Mouse (Mus musculus) layer of hippocampus, adult 9-10 months (tissue): ENCODE results near the gene Rpe.
"Not testable (repeated sequence)": the region's sequence is repeated elsewhere in the genome, so short reads cannot be mapped to it uniquely, and the experiment has no call there.

ENCODE experiments used
- DNase-seq: peaks from one replicate; pipeline ENCODE4 v3.0.0; 2022; ENCODE audit warnings: low spot score

Gene Rpe

DNA sequence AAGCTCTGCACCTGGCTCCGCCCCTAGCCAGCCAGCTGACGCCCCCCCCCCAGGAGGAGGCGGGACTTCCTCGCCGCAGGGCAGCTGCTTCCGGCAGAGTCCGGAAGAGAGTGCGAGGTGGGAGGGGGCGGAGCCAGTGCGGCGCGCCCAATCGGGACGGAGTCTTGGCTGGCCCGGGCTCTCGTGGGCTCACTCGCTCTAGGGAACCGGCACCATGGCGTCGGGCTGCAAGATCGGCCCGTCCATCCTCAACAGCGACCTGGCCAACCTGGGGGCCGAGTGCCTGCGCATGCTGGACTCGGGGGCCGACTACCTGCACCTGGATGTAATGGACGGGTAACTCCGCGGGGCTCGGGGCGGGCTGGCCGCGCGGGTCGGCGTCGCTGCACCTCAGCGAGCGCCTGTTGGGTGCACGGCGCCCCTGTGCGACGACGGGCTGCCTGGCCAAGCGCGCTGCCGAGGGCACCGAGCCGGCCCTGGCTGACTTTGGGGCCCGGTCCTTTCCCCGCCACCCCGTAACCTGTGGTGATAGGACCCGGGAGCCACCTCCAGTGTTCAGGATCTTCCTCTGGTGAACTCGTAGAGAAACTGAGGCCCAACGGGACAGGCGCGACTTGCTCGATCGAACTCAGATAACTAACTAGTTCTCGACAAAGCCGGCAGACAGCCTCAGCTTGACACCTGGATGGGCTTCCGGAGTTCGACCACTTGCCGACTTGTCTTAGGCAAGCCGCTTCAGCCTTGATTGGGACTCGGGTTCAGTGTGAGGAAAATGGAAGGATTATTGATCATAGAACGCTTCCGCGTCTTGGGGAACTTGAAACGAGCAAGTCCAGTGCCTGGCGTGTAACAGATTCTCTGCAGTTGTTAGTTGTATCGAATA lies at the start of gene Rpe:
Gene Rpe, plus strand, starts transcription at position 139 of the 883 bp plus-strand sequence.
- DNase-seq: peak; percentile 58

GRCm38 (mm10) chr1:66655119-66655746 lies 45.4 kb upstream of the Rpe start:
- no peak for DNase-seq

GRCm38 (mm10) chr1:66655747-66656119 lies 44.9 kb upstream of the Rpe start:
- no peak for DNase-seq

- no peak for DNase-seq
These were observed 29.2 kb upstream of the Rpe start for GRCm38 (mm10) chr1:66671475-66671874.

GRCm38 (mm10) chr1:66672812-66673211 lies 27.8 kb upstream of the Rpe start:
- no peak for DNase-seq

GRCm38 (mm10) chr1:66677928-66678327 lies 22.7 kb upstream of the Rpe start:
- DNase-seq: no peak

DNA sequence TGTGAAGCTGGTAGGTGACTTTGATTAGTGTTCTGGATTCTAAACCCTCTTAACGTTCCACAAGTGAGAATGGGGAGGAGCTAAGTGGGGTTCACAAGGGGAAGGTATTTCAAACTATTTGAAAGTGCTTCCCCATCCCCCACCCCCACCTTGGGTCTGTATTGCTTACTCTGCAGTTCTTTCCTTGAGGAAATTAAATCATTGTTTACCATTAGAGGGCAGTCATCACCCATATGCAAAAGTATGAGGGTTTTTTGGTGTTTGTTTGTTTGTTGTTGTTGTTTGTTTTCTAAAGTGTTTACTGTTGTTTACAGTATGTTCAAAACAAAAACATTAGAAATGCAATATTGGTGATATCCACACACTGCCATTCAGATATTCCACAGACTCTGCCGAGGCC lies 22.0 kb upstream of the Rpe start:
- no peak for DNase-seq

GRCm38 (mm10) chr1:66682974-66683373 lies 17.7 kb upstream of the Rpe start:
- no peak for DNase-seq

- no peak for DNase-seq
These were observed 8.9 kb upstream of the Rpe start for GRCm38 (mm10) chr1:66691772-66692171.

DNA sequence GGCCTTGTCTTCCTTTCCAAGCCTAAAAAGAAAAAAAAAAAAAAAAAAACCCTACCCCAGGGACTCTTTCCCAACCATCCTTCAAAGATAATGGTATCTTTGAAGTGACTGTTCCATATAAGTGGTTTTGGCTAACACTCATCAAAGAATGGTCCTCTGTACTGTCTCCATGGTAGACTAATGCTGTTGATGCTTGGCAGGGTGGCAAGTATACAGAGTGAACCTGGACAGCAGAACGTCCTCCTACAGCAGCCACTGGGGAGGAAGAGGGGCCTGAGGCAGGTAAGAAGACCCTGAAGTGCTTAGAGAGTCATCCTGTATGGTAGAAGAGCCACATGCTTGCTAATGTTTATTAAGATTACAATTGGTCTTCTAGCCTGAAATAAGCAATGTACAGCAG lies 8.3 kb upstream of the Rpe start:
- no peak for DNase-seq

GRCm38 (mm10) chr1:66692780-66693392 lies 7.7 kb upstream of the Rpe start:
- no peak for DNase-seq

- DNase-seq: no peak
These were observed 6.4 kb upstream of the Rpe start for GRCm38 (mm10) chr1:66694266-66694665.

- DNase-seq: no peak
These were observed 5.3 kb upstream of the Rpe start for GRCm38 (mm10) chr1:66695296-66695695.

- not testable (repeated sequence) for DNase-seq
These were observed 1.0 kb upstream of the Rpe start for GRCm38 (mm10) chr1:66699630-66700029.

DNA sequence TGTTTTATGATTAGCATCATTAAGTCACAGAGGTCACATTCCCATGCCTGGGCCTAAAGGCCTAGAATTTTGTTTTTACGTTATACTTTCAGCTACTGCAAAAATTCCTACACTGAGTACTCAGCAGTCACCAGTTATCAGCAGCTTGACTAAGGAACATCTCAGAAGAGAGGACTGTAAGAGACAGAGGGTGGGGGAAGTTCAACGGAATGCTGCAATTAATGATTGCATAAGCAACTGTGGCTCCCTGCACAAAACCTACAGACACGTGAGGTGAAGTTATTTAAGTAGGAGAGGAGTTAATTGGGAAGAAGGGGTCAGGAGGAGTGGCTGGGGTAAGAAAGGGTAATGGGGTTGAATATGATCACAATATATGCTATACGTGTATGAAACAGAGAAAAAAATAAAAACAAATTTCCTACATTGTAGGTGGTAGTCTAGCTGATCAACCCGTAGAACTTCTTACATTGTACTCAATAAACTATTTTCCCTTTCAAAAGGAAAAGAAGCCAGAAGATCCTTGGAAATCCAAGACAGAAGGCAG lies 410 bp upstream of the Rpe start:
- DNase-seq: no peak

DNA sequence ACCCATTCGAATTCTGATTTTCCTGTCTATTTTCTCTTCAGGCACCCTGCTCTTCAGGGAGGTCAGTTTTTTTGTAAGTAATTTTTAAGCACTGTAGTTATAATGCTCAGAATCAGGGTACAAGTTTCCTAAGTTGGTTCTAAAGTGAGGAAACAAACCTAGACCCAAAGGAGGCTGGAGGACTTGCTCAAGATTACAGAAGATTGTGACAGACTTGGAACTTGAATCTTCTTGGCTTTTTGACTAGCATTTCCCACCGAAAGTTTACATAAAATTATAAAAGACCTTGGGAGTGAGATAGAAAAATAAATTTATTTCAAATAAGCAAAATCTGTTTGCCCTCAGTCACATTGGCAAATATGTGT lies 927 bp downstream of the Rpe start:
- no peak for DNase-seq

DNA sequence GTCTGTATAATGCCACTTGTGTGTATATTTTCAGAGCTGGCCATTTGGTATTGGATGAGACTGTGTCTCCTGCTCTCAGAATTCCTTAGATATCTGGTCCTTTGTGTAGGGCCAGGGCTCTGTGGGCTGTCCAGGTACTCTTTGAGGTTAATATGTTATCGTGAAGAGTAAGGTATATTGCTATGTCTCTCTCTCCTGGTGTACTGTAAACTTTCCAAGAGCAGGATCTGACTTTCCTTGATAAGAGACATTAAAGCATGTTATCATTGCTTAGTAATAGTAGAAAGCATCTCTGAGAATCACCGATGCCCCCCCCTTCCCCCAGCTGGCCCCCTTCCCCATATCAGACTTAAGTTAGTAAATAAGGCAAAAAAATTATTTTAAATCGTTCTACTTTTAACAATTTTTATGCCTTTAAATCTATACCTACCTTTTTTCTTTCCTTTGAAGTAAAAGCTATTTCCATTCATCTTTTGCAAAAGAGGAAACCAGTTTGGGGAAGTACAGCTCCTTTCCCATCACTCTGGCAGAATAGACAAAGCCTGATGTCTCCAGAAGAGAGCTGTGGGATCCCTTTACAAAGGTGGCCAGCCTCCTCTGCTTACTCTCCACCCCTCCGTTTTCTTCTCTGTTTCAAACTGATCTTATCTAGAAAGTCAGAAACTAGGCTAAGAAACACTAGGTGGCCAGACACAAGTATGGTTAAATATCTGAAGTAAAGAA lies 2.2 kb downstream of the Rpe start:
- no peak for DNase-seq

DNA sequence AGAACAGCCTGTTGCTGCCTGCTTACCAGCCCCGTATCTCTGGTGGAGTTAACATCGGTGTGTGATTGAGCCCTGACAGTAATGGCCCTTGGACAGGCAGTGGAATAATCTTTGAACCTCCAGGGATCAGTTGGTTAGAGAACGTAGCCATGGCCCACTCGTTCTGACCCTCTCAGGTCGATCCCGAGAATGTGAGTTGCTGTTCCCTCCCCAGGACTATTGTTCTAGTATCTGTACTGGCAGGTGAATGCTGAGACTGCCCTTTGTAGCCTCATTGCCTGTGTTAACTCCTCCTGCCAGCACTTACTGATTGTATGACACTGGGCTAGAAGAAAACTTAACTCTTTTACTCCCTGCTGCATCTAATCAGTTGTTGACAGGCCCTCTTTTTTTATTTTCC lies 3.9 kb downstream of the Rpe start:
- DNase-seq: no peak

GRCm38 (mm10) chr1:66712859-66713258 lies 12.2 kb downstream of the Rpe start:
- DNase-seq: no peak

DNA sequence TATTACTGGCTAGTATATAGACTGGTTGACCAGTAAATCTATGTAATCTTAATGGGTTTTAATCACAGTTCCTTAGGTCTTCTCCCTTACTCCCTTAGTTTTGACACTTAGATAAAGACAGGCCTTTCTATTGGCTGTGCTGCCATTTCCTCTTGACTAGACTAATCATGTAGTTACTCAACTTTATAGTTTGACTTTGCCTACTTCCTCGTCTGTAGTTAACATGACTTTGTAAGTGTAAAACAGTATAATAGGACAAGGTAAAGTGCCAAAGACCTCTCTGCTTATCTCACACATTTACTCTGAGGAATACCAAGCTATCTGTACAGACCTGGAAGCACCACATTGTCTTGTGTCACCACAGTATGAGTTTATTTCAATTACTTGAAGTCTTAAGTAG lies 29.9 kb downstream of the Rpe start:
- DNase-seq: no peak

DNA sequence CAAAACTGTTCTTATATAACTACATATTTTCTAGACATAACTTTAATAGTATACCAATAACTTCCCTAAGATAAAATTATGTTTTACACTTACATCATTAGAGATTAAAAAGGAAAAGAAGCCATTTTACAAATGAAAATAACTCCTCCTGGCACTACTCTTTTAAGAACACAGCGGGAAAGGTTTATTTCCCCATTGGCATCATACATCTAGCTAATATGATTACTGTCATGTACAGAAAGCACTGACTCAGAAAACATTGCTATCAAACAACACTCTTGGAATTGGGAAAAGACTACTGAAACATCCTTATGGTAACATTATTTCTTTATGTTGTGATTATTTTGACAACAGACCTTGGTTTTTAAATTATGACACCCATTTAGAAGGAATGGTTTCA lies 68.1 kb downstream of the Rpe start:
- no peak for DNase-seq
